Mouse (Mus musculus): ENCODE measurements around the gene Gadl1.

- TF ChIP-seq CTCF (IDR thresholded peaks at IDR 0.05; ENCODE audit: low read depth, low read length), result no peak
- no peak for TF ChIP-seq POLR2A (IDR thresholded peaks at IDR 0.05; ENCODE audit: extremely low read depth, insufficient read depth, low read length)
Observed at GRCm38 (mm10) chr9:116058475-116058874, 149.2 kb downstream of the Gadl1 start.
